Mouse (Mus musculus): ENCODE results near the gene Aspscr1.

The Aspscr1 gene

GRCm38 (mm10) chr11:120747974-120748373, 75.2 kb downstream of the Aspscr1 start:
- DNase-seq: no peak

DNA sequence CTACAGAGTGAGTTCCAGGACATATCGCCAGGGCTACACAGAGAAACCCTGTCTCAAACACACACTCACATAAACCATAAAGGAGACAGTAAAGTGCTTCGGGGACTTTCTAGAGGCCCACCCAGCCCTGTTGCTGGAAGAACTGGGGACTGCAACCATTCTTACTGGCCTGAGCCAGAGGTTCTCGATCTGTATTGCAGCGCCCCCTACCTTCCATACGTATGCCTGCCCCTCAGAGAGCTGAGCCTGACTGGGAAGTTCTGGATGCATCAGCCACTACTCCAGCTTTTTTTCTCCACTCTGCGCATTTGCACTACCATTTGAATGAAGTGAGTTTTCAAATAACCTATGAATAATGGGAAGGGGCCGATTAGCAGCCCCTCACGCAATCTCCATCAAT, 76.7 kb downstream of the Aspscr1 start:
- DNase-seq: peak; percentile 47

DNA sequence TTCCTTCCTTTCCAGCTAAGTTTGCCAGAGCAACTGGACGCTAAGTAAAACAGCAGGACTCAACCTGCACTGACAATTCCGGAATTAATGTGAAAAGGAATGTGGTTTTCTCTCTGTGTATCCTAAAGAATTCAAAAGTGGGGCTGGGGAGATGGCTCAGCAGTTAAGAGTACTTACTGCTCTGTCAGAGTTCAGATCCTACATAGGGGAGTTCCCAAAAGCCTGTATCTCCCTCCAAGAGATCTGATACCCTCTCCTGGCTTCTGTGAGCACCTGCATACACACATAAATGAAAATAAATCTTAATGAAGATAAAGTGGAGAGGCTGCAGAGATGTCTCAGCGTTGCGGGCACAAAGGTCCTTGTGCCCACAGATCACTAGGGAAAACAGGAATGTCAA, 78.8 kb downstream of the Aspscr1 start:
- DNase-seq: no peak
